Mouse (Mus musculus) bone marrow macrophage, adult 2 months (primary cell): ENCODE results near the gene Scyl1.

ENCODE experiments used
- CTCF ChIP-seq: IDR thresholded peaks from 2 replicates; pipeline ENCODE4 v1.5.1; 2012; ENCODE audit warnings: low read depth, mild to moderate bottlenecking, low read length, moderate library complexity
- POLR2A ChIP-seq: IDR thresholded peaks from 2 replicates; pipeline ENCODE4 v1.6.1; 2012; ENCODE audit warnings: mild to moderate bottlenecking, low read depth, low read length, borderline replicate concordance

- TF ChIP-seq CTCF: no peak
- no peak for TF ChIP-seq POLR2A
Observed at GRCm38 (mm10) chr19:5780203-5780602, 9.0 kb upstream of the Scyl1 start.
